Mouse (Mus musculus): Measurements from ENCODE around the gene Foxn3.

DNA sequence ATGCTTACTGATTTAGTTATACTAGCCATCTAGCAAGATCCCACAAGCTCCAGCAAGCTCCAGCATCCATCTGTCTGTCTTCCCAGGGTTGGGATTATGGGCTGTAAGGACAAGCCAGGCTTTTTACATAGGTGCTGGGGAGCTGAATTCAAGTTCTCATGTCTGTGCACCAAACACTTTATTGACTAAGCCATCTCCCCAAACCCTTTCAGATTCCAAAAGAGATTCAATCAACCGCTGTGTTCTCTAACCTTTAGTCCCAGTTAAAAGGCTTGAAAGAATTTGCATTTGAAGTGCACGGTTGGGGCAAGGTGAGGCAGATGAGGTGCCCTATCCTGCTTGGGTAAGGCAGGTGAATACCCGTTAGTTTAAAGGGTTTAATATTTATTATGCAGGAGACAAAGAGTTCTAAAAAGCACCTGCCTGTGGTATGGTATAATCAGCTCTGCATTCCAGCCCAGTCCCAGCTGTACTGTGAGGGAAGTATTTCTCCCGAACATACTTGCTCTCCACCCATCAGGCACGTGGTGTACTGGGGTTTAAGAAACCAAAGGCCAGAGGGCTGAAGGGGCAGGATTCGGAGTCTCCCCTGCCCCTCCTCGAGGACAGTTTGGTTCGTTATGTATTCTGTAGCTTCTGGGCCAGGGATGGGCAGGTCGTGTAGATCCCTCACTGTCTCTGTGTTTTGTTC lies 48.9 kb upstream of the Foxn3 start:
- no peak for TF ChIP-seq POLR2A (IDR thresholded peaks at IDR 0.05; ENCODE audit: low read depth, low read length)
- no peak for TF ChIP-seq CTCF (IDR thresholded peaks at IDR 0.05; ENCODE audit: extremely low read depth, insufficient read depth, insufficient read length, insufficient replicate concordance)

Measured in spleen, adult 2 months (tissue).